Mouse (Mus musculus): ENCODE data around the gene Fbxo48.

The Fbxo48 gene

DNA sequence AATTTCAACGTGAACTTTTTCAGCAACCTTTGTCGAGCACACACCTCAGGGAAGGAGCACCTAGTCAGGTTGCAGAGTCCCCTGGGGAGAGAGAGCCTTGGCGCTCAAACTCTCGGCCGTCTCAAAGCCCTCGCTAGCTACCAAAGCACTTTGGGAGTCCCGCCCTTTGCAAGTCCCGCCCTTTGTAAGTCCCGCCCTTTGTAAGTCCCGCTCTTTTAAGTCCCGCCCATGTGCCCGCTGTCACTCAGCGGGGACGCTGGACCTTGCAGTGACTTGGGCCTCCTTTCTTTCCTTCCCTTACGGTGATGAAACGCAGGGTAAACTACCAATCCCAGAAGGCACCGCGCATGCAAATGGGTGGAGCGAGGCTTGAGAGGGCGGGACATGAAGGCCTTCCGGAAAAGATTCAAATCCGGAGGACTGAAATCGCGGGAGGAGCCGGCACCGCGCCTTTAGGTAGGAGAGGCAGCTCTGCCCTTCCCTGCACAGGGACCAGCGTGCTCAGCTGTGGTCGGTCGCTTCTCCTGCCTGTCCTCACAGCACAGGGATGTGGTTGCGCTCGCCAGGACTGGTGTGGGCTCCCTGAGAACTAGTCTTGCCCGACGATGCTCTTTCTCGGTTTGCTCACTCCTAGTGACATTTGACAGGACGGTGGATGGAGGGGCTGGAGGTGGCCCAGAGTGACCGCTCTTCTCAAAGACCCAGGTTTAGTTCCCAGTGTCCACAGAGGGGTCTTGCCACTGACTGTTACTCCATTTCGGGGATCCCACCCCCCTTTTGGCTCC lies at the start of gene Fbxo48:
Fbxo48 (plus strand) TSS at position 400 of the 785 bp plus-strand sequence.
- DNase-seq, result peak; percentile 95

GRCm38 (mm10) chr11:16904302-16905011 lies 46.7 kb upstream of the Fbxo48 start:
- no peak for DNase-seq

- DNase-seq, result no peak
These were observed 46.2 kb upstream of the Fbxo48 start for GRCm38 (mm10) chr11:16905012-16905332.

DNA sequence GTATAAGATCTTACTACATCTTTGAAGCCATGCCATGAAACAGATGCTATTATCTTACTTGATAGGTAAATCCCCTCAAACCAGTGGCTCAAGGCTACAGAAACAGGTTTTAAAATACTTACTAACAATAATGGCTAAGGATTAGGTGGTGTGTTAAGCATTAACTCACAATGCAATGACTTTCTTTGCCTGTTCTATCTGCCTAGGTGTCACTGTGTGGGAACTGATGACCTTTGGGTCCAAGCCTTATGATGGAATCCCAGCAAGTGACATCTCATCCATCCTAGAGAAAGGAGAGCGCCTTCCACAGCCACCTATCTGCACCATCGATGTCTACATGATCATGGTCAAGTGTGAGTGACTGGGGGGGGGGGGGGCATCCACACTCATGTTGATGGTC lies 44.6 kb upstream of the Fbxo48 start:
- DNase-seq, result no peak

DNA sequence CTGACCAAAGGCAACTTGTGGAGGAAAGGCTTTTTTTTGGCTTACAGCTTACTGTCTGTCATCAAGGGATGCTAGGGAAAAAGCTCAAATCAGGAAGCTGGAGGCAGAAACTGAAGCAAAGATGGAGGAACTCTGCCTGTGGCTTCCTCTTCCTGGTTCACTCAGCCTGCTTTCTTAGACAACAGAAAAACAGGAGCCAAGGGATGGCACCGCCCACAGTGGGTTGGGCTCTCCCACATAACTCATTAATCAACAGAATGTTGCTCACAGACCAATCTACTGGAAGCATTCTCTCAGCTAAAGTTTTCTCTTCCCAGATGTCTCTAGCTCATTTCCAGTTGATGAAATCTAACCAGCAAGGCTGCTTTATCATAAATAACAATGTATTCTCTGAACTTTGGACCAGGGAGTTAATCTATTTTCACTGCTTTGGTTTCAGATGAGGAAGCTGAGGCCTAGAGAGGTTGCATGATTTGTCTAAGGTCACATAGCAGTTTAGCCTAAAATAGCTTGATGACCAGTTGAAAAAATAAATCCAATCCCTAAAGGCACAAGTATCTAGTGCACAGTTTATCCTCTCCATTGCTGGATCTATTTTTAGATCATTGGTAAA lies 43.6 kb upstream of the Fbxo48 start:
- no peak for DNase-seq

GRCm38 (mm10) chr11:16914756-16915155 lies 36.4 kb upstream of the Fbxo48 start:
- no peak for DNase-seq

DNA sequence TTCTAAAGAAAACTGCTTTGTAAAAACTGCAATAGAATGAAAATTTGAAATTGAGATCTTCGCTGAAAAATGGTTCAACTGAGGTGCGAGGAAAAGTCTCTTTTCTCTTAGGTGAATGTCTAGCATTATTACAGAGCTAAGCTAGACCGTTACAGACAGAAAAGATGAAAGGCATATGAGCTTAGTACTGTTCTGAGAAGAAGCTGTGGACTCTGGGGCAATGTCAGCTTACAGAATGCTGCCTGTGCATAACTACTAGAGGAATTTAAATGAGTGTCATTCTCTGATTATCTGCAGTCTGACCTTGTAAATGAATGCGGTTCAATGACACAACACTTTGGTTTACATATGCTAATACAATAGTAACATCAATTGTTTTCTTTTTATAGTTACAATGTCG lies 35.3 kb upstream of the Fbxo48 start:
- no peak for DNase-seq

- no peak for DNase-seq
These were observed 33.7 kb upstream of the Fbxo48 start for GRCm38 (mm10) chr11:16917512-16917911.

- DNase-seq, result no peak
These were observed 19.0 kb upstream of the Fbxo48 start for GRCm38 (mm10) chr11:16932159-16932558.

DNA sequence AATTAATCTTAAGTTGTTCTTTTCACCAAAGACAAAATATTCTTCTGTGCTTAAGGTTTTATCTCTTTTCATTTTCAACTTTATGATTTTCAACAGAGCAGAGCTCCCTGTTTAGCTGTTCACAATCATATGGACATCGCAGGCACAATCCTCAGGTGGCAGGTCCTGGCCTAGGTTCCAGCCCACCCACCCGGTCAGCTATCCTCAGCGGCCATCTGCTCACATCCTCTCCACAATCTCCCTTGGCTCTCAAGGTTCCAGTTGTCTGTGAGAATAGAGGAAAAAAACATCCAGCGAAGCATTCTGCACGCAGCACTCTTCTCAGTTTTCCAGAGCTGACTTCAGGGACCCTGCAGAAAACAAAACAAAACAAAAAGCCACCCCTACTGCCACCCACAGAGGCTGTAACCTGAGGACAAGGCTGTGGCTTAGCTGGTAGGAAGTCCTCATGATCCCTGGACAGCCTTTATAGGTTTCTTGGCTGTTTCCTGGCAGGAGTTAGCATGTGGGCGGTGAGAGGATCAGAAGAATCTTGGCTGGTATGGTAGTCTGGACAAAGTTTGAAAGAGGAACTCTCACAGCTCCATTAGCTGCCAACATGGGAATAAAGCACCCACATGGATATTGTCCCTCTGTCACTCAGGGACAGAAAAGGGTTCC lies 15.5 kb upstream of the Fbxo48 start:
- DNase-seq, result no peak

DNA sequence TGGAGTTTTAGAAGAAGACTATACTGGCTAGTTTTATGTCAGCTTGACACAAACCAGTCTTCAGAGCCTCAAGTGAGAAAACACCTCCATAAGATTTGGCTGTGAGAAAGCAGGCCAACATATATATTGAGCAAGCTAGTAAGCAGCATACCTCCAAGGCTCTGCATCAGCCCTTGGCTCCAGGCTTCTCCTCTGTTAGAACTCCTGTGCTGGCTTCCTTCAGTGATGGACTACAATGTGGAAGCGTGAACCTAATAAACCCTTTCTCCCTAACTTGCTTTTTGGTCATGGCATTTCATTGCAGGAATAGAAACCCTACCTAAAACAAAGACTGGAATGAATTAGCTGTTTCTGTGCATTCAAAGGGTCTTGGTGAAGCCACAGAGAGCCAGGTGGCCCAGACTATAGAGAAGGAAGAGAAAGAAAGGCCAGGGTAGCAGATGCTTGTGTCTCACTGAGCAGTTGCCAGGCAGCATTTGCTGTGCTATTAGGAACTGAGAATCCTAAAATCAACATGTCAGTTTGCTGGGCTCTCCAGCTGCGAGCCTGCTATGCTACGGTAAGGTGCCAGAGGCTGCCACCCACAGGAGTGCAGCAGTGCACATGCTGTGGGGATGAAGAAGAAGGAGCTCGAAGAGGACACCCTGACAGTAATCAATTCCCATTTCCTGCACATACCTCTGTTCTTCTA lies 9.9 kb upstream of the Fbxo48 start:
- DNase-seq, result no peak

DNA sequence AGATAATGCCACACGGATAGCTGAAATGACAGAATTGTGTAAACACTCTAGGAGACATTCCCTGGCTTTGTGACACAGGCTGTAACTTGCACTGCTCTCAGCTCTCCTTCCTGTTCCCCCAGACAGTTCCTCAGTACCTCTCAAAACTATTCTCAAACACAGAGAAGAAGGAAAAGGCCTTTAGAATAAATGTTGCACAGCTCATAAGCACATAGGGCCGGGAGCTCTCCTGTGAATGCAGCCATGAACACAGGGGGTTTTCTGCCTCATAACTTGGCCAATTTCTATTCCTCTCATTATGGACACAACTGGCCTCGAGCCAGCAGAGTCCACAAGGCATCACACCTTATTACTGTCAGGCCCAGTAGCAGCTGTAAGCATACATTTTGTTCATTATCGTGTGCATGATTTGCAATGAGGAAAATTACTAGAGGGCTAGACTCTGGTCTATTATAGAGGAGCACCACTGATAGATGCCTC lies 9.2 kb upstream of the Fbxo48 start:
- DNase-seq, result no peak

DNA sequence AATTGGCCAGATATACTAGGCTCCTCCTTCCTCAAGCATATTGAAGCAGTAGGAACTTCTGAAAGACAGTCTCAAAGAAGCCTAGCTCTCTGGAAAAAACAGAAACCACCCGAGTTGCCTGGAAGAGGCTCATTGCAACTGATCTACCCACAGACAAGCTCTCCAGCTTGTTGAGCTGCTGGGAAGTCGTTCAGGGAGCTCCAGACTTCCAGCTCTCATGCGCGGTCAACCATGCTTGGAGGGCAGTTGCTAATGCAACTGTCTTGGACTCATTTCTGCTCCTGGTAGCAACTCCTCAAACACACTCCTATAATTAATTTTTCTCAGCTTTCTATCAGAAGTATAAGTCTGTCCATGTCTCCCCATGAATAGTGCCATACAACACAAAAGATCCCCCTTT lies 8.2 kb upstream of the Fbxo48 start:
- no peak for DNase-seq

DNA sequence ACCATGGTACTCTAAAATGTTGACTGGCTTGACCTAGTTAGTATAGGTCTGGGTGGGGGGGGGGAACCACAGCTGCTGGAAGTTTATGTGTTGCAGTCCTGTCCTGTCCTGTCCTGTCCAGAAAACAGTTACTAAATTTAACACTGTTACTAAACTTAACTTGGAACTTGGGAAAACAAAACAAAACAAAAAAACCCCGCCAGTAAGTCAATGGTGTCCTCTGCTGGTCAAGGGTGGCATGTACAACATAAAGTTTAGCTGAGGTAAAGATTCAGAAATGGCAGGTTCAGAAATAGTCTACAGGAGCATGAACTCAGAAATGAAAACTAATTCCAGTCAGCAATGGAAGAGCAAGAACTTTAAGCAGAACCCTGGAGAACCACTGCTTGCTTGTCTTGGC lies 2.4 kb upstream of the Fbxo48 start:
- DNase-seq, result no peak

- DNase-seq, result no peak
These were observed 774 bp upstream of the Fbxo48 start for GRCm38 (mm10) chr11:16950226-16950975.

GRCm38 (mm10) chr11:16951761-16952010 lies 511 bp downstream of the Fbxo48 start:
- DNase-seq, result no peak

DNA sequence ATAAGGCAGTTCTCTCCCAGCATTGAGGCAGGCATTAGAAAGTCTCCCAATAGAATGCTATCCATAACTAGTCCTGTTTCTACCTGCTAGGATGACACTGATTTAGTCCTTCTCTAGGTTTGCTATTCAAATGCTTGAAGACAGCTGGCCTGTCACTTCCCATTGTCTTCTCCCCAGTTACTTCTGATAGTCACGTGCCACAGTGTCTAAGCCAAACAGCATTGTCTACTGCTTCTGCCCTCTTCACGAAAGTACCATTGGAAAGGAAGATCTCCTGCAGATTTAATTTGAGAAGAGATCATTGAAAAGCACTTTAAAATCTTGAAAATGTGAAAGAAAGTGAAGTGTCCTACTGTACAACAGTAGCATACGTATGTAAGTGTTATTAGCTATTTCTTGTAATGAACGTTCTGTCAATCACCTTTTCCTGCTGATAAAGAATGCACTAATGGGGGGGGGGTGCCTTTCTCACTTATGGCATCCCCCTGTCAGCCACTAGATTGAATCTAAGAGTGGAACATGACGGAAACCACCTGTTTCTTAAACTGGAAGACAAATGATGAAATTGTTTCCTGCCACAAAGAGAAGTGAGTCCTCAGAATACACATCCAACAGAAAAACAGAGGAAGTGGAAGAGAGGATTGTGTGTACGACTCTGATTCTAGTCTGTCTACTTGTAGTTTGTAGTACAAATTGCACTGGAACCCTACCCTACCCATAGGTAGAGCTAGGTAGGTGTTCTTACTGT lies 5.1 kb downstream of the Fbxo48 start:
- DNase-seq, result no peak

- no peak for DNase-seq
These were observed 5.9 kb downstream of the Fbxo48 start for GRCm38 (mm10) chr11:16957030-16957429.

DNA sequence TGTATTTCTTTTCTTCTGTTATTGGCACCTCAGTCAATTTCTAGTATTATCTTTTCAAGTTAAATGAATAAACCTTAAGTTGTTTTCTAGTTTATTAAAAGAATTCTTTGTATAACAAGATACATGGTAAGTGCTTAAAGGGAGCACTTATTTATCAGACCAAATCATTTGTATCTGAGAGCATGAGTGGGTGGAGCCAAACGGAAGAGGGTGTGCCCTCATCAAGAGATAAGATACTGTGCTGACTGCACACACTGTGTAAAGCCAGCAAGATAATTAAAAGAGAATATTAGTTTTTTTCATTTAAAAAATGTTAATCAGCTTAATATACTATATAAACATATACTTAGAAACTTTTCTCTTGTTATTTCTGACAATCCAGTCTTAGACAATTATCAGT lies 7.3 kb downstream of the Fbxo48 start:
- no peak for DNase-seq

GRCm38 (mm10) chr11:16967806-16968205 lies 16.6 kb downstream of the Fbxo48 start:
- DNase-seq, result peak; percentile 13

- DNase-seq, result no peak
These were observed 18.5 kb downstream of the Fbxo48 start for GRCm38 (mm10) chr11:16969650-16970049.

- no peak for DNase-seq
These were observed 20.9 kb downstream of the Fbxo48 start for GRCm38 (mm10) chr11:16972027-16972426.

Measured in cerebellum, adult 8-10 months (tissue).